Mouse (Mus musculus): ENCODE measurements at regions not wholly inside any gene's neighbourhood (a gene's known extent, or its start where the extent isn't known, plus 50 kb on each side); places are given as distances from the start of the nearest gene placed in this dataset.

GRCm38 (mm10) chr1:57213428-57213874 lies 164.0 kb upstream of the 1700066M21Rik start:
- TF ChIP-seq POLR2A (IDR thresholded peaks at IDR 0.05; ENCODE audit: borderline replicate concordance, insufficient read depth, low read length) (no peak), CTCF (IDR thresholded peaks at IDR 0.05; ENCODE audit: borderline replicate concordance, insufficient read depth, low read depth, low read length) (no peak)
